Mouse (Mus musculus) embryonic facial prominence, embryonic 15.5 days (tissue): Measurements from ENCODE around the gene B3gntl1. TPM values are rescaled to one million over a fixed set of nuclear protein-coding genes. Genes with fewer than 3 reads are reported as not detected.

Experiments
- ATAC-seq: fragments of 200-750 bp; cut with Nextera tagmentation; 2 replicates; pipeline ENCODE4 v1.8.0; 2017; ENCODE audit warnings: low read depth, moderate TSS enrichment; ENCODE audit not compliant: insufficient number of reproducible peaks, low FRiP score, low TSS enrichment
- H3K27ac ChIP-seq: fragments of 300-500 bp; sonication (generic); replicated peaks from 2 replicates; pipeline ENCODE4 v1.5.1; 2015; ENCODE audit warnings: mild to moderate bottlenecking, inconsistent platforms
- H3K27me3 ChIP-seq: fragments of 300-500 bp; sonication (generic); 2 replicates; pipeline ENCODE4 v1.6.1; 2015; ENCODE audit warnings: inconsistent platforms
- H3K36me3 ChIP-seq: fragments of 300-500 bp; sonication (generic); 2 replicates; pipeline ENCODE4 v1.6.1; 2015; ENCODE audit warnings: mild to moderate bottlenecking, inconsistent platforms
- H3K4me1 ChIP-seq: fragments of 300-500 bp; sonication (generic); 2 replicates; pipeline ENCODE4 v1.6.1; 2015; ENCODE audit warnings: inconsistent platforms
- H3K4me2 ChIP-seq: fragments of 300-500 bp; sonication (generic); replicated peaks from 2 replicates; pipeline ENCODE4 v1.6.1; 2015; ENCODE audit warnings: mild to moderate bottlenecking, inconsistent platforms
- H3K4me3 ChIP-seq: fragments of 300-500 bp; sonication (generic); replicated peaks from 2 replicates; pipeline ENCODE4 v1.5.1; 2015; ENCODE audit warnings: mild to moderate bottlenecking, inconsistent platforms
- H3K9ac ChIP-seq: fragments of 300-500 bp; sonication (generic); 2 replicates; pipeline ENCODE4 v1.6.1; 2015; ENCODE audit warnings: inconsistent platforms
- H3K9me3 ChIP-seq: fragments of 300-500 bp; sonication (generic); replicated peaks from 2 replicates; pipeline ENCODE4 v1.6.1; 2016; ENCODE audit warnings: inconsistent platforms
- WGBS: fragments of 180-500 bp; shearing (Covaris S2); methylation state at CpG from one replicate; pipeline ENCODE4 v1.1.7; 2015; 5-methylcytosine and 5-hydroxymethylcytosine counted together
- polyA plus RNA-seq: library from polyadenylated mRNA; unstranded; fragments of >200 nt; fragmentation: Nextera tagmentation; extraction: Ambion mirVana; gene quantifications from 2 replicates; pipeline ENCODE4 v1.2.1, GENCODE M21; 2015

The B3gntl1 gene
- polyA plus RNA-seq, 1 experiment from 2014 or later, result 9.8 TPM

DNA sequence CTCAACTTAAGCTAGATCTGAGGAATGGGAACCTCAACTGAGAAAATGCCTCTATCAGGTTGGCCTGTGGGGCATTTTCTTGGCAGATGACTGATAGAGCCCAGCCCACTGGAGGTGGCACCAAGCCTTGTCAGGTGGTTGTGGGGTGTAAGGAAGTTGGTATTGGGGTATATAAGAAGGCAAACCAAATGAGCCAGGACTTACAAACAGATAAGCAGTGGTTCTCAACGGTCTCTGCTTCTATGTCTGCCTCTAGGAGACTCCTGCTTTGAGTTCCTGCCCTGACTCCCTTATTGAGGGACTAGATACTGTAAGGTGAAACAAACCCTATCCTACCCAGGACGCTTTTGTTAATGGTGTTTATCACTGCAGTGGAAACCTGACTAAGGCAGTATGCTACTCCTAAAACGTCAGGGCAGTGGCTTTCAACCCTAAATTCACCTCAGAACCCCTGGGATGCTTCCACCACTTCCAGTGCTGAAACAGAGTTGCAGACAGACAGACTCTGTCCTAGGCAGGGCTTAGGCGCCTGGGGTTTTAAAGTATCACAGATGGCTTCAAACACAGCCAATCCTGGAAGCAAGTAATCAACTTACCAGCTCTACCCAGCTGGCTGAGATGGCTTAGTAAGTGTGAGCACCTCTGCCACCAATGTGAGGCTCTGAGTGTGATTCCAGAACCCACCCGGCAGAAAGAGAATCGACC lies 17.0 kb downstream of the B3gntl1 start:
- no peaks in the 10 kb centered on the region for H3K27me3 ChIP-seq
- WGBS, result 83% methylated on average over 6 of the region's 6 CpGs
- H3K27ac ChIP-seq, result no peak overlapping the region

DNA sequence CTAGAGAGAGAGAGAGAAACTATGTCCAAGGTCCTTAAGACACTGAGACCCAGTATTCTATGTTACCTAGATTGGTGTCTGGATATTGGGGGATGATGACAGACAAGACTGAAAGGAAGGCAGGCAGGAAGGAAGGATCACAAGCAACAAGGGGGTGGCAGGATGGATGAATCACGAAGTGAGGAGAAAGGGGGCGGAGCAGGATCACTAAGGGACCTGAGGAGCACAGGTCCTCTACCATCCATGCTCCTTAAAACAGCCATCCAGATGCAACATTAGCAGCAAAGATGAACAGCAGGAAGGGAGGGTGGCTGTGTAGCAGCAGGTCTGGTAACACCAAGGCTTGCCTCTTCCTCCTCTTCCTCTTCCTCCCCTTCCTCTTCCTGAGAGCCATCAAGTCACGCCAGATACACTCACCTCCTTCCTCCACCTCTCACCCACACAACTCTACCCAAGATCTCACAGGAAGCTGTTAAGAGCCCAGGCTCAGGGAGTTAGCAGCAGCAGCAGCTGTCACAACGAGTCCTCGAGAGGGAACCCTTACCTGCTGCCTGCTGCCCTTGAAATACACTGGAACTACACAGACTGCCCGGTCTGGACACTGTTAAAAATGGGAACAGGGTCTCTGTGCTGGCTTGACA lies 17.7 kb downstream of the B3gntl1 start:
- Histone ChIP-seq H3K36me3 (peaks cover 9% of the 10 kb centered on the region; the same call in 1 of the 2 replicates), H3K9me3 (no peaks in the 10 kb centered on the region), H3K27ac (no peak overlapping the region), H3K4me1 (peaks cover 15% of the 10 kb centered on the region; the same call in 1 of the 2 replicates), H3K4me3 (no peak overlapping the region), H3K4me2 (no peak overlapping the region), H3K27me3 (no peaks in the 10 kb centered on the region), H3K9ac (no peak overlapping the region)
- no peak for ATAC-seq
- 79% methylated on average over 6 of the region's 6 CpGs for WGBS

More for the DNA sequence above, 17.0 kb downstream of the B3gntl1 start:
- no peak overlapping the region for H3K4me3 ChIP-seq
- peaks cover 15% of the 10 kb centered on the region; the same call in 1 of the 2 replicates for H3K4me1 ChIP-seq
- 0 out of 2 replicates have a peak, but pooled peaks cover 4% of the 10 kb centered on the region for H3K36me3 ChIP-seq
- no peak for ATAC-seq
- no peak overlapping the region for H3K4me2 ChIP-seq
- no peak overlapping the region for H3K9ac ChIP-seq
- H3K9me3 ChIP-seq, result no peaks in the 10 kb centered on the region

DNA sequence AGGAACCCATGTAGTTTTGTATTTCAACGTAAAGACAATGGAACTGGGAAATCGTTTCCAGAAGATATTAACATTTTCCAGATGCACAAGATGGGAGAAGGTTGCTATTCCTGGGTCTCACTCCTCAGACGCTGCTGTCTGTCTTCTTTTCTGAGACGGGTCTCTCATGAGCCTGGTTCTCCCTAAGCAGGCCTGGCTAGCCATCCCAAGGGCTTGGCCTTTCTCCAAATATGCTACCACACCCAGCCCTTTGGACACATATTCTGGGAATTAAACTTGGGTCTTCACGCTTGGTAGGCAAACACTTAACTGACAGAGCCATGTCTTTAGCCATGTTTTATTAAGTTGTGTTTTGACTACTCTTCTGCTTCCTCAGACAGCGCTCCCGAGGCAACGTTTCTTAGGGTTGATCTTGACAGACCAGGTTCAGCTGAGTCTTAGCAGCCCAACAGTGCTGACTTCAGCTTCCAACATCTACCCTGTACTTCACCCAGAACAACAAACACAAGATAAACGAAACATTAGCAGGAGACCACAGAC lies 18.5 kb downstream of the B3gntl1 start:
- Histone ChIP-seq H3K4me1 (peaks cover 15% of the 10 kb centered on the region; the same call in 1 of the 2 replicates), H3K4me3 (no peak overlapping the region), H3K9ac (no peak overlapping the region), H3K36me3 (peaks cover 10% of the 10 kb centered on the region; the same call in 1 of the 2 replicates), H3K27me3 (no peaks in the 10 kb centered on the region), H3K4me2 (no peak overlapping the region), H3K9me3 (no peaks in the 10 kb centered on the region), H3K27ac (peak overlapping the region; percentile 31)
- WGBS, result 31% methylated on average over 9 of the region's 9 CpGs
- no peak for ATAC-seq

DNA sequence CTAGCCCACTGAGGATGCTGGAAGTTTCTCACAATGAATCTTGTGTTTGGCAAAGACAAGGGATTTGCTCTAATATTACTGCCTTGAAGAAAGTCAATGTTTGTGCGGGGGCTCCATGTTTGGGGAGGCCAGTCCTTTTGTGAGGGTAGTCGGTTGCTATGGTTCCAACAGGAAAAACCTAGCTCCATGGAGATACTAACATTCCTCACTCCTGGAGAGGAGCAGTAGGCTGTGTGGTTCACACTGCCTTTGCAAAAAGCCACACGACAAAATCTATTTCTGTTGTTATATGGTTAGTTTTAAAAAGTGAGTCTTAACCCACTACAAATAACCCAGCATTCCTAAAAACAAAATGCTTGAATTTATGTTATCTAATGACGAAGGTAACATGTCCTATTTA lies 19.3 kb downstream of the B3gntl1 start:
- H3K27ac ChIP-seq, result no peak overlapping the region
- WGBS, result 79% methylated on average over 4 of the region's 4 CpGs

DNA sequence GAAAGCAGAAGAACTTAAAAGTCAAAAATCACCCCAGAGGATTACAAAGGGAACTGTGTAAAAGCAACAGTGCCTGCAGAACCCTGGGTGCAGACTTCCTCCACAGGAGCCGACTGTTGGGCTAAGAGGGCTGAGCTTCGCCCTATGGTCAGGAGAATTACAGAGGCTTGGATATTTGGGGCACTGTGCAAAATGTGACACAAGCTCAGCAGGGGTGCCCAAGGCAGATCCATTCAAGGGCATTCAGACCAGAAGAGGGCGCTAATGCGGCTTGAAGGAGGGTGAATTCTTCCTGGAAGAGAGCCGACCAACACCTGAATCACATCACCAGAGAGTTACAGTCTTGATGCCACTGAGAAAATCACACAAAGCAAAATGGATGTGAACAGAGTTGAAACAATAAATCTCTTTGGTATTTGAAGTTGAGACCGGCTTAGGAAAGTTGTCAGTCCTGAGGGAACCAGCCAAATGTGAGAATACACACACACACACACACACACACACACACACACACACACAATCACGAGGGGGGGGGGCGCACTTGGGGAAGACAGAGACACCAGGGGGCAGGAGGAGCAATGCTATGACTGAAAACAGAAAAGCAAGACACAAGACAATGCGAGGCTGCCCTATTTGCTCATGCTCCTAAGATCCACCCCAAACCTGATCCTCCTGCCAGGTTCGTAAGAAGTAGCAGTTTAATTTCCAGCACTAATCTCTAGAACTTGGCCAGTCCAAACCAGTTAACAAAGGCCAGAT lies 20.2 kb downstream of the B3gntl1 start:
- ATAC-seq, result no peak
- Histone ChIP-seq H3K27me3 (no peaks in the 10 kb centered on the region), H3K9me3 (no peaks in the 10 kb centered on the region), H3K36me3 (peaks cover 10% of the 10 kb centered on the region; the same call in 1 of the 2 replicates), H3K4me3 (no peak overlapping the region), H3K27ac (no peak overlapping the region), H3K9ac (no peak overlapping the region), H3K4me1 (peaks cover 15% of the 10 kb centered on the region; the same call in 1 of the 2 replicates), H3K4me2 (no peak overlapping the region)
- 52% methylated on average over 10 of the region's 10 CpGs for WGBS

More for the DNA sequence above, 19.3 kb downstream of the B3gntl1 start:
- Histone ChIP-seq H3K9me3 (no peaks in the 10 kb centered on the region), H3K9ac (no peak overlapping the region), H3K4me2 (no peak overlapping the region), H3K4me3 (no peak overlapping the region), H3K27me3 (no peaks in the 10 kb centered on the region), H3K36me3 (peaks cover 10% of the 10 kb centered on the region; the same call in 1 of the 2 replicates), H3K4me1 (peaks cover 15% of the 10 kb centered on the region; the same call in 1 of the 2 replicates)
- no peak for ATAC-seq

DNA sequence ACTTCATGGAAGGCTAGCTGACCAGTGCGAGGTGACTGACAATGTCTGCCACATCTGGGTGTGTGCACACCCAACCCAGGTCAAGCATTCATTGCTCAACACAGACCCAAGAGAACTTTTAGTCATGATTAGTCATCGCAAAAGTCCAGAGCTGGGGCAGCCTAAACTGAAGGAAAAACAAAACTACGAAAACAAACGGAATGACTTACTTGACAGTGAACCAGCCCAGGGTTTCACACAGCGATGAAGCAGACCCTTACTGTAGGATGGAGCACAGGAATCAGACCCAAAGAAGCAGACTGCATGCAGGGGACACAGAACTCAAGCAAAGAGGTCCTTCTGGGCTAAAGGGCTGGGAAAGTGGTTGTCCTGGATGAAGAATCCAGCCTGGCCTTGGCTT lies 21.0 kb downstream of the B3gntl1 start:
- no peak overlapping the region for H3K4me2 ChIP-seq
- 94% methylated on average over 5 of the region's 5 CpGs for WGBS
- ATAC-seq, result no peak

DNA sequence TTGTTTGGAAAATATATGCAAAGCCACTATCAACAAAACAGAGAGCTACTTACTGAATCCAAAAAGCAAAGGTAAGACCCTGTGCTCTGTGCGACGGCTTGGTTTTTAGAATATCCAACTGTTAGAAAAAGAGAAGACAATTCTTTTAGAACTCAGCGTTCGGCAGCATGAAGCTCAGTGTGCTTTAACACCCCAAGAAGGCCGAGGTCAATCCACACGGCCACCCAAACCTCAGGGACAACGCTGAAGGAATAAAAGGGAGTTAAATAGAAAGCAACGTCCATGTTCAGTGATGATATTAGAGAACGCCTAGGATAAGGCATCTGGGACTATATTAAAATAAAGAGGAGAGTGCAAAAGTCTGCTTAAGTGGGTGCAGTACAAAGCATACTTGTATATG lies 21.4 kb downstream of the B3gntl1 start:
- Histone ChIP-seq H3K36me3 (peaks cover 10% of the 10 kb centered on the region; the same call in 1 of the 2 replicates), H3K4me2 (no peak overlapping the region), H3K4me1 (peaks cover 19% of the 10 kb centered on the region; the same call in 1 of the 2 replicates), H3K9me3 (no peaks in the 10 kb centered on the region), H3K4me3 (no peak overlapping the region), H3K27ac (no peak overlapping the region), H3K9ac (no peak overlapping the region), H3K27me3 (no peaks in the 10 kb centered on the region)
- no peak for ATAC-seq
- 94% methylated on average over 9 of the region's 9 CpGs for WGBS

More for the DNA sequence above, 21.0 kb downstream of the B3gntl1 start:
- no peak overlapping the region for H3K4me3 ChIP-seq
- no peaks in the 10 kb centered on the region for H3K27me3 ChIP-seq
- H3K4me1 ChIP-seq, result peaks cover 19% of the 10 kb centered on the region; the same call in 1 of the 2 replicates
- no peak overlapping the region for H3K9ac ChIP-seq
- H3K27ac ChIP-seq, result no peak overlapping the region
- H3K36me3 ChIP-seq, result peaks cover 10% of the 10 kb centered on the region; the same call in 1 of the 2 replicates
- no peaks in the 10 kb centered on the region for H3K9me3 ChIP-seq

DNA sequence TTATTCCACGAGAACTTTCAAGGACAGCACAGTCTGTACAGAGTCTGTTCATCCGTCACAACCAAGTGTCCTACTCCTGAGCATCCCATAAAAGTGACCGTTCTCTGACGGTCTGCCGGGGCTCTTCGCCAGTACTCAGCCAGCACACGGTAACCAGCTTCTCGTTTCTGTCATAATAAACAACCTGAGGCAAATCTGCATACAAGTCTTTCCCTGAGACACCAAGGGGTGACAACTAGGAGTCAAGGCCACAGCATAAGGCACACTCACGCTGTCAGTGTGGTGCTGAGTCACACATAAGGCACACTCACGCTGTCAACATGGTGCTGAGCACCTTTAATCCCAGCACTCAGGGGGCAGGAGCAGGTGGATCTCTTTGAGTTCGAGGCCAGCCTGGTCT lies 22.3 kb downstream of the B3gntl1 start:
- peaks cover 19% of the 10 kb centered on the region; the same call in 1 of the 2 replicates for H3K4me1 ChIP-seq
- 93% methylated on average over 11 of the region's 11 CpGs for WGBS
- H3K4me3 ChIP-seq, result no peak overlapping the region
- H3K4me2 ChIP-seq, result no peak overlapping the region
- no peaks in the 10 kb centered on the region for H3K27me3 ChIP-seq
- H3K9me3 ChIP-seq, result no peaks in the 10 kb centered on the region
- peaks cover 10% of the 10 kb centered on the region; the same call in 1 of the 2 replicates for H3K36me3 ChIP-seq
- no peak overlapping the region for H3K9ac ChIP-seq
- no peak for ATAC-seq
- H3K27ac ChIP-seq, result no peak overlapping the region

DNA sequence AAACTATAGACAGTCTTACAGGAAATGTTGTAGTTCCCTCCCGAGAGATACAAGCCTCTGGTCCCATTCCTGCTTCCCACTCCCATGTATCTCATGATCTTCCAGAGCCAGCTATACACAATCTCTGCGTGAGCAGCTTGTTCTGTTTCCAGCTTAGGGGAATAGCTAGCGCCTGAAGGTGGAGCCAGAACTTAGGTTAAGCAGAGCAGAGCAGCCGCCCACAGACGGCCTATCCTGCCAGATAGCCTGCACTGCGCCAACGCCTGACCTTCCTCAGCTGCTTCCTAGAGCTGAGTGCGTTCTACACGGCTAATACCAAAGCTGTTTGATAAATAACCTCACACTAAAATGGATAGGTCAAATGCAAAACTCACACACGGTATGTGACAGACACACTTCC lies 23.1 kb downstream of the B3gntl1 start:
- H3K9me3 ChIP-seq, result no peaks in the 10 kb centered on the region
- H3K27me3 ChIP-seq, result no peaks in the 10 kb centered on the region
- no peak overlapping the region for H3K4me3 ChIP-seq
- H3K9ac ChIP-seq, result no peak overlapping the region
- no peak overlapping the region for H3K27ac ChIP-seq
- H3K4me1 ChIP-seq, result peaks cover 12% of the 10 kb centered on the region; the same call in 1 of the 2 replicates
- no peak overlapping the region for H3K4me2 ChIP-seq
- peaks cover 10% of the 10 kb centered on the region; the same call in 1 of the 2 replicates for H3K36me3 ChIP-seq
- no peak for ATAC-seq
- WGBS, result 63% methylated on average over 10 of the region's 10 CpGs

DNA sequence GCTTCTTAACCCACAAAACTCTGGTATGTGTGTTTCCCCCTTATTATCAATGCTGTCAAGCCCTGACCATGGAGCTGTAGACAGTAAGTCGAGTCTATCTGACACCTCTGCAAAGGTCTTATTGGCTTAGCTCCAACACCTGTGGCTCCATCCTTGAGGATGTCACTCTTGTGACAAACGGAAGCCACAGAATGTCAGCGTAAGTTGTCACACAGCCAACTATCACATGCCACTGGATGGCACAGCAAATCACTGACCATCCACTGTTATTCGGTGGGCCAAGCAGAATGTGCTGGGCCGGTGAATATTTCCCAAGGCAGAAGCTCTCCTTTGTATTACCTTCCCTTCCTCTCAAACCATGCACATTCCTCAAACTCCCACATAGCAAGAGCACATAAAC lies 24.8 kb downstream of the B3gntl1 start:
- Histone ChIP-seq H3K4me1 (peaks cover 8% of the 10 kb centered on the region; the same call in 1 of the 2 replicates), H3K4me3 (no peak overlapping the region), H3K36me3 (peaks cover 10% of the 10 kb centered on the region; the same call in 1 of the 2 replicates), H3K9me3 (no peaks in the 10 kb centered on the region), H3K27ac (no peak overlapping the region), H3K9ac (no peak overlapping the region), H3K4me2 (no peak overlapping the region), H3K27me3 (no peaks in the 10 kb centered on the region)
- no peak for ATAC-seq
- WGBS, result 88% methylated on average over 5 of the region's 5 CpGs
